Mouse (Mus musculus) embryo, embryonic 11.5 days (tissue): ENCODE results near the gene Btbd11.

ENCODE experiments used
- DNase-seq: peaks from one replicate; pipeline ENCODE4 v3.0.0-alpha.2; 2012; ENCODE audit warnings: low read depth, low spot score

Btbd11 gene

GRCm38 (mm10) chr10:85420851-85421628 is 34.4 kb downstream of the Btbd11 start:
- DNase-seq = no peak

DNA sequence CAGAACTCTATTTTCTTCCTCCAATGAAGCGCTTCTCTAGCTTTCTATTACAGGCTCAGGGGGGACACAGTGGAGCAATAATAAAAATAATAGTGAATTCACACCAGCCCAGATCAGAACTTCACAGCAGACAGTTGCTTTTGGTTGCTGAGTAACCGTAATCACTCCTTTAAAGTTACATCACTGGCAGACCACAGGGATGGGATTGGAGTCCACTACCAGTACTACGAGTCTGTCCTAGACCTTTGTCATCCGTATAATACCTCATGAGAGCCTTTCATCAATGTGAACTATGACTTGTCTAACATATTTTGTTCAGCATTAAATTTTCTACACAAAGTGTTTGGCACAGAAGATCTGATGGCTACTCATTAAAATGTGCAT is 35.0 kb downstream of the Btbd11 start:
- DNase-seq = no peak

DNA sequence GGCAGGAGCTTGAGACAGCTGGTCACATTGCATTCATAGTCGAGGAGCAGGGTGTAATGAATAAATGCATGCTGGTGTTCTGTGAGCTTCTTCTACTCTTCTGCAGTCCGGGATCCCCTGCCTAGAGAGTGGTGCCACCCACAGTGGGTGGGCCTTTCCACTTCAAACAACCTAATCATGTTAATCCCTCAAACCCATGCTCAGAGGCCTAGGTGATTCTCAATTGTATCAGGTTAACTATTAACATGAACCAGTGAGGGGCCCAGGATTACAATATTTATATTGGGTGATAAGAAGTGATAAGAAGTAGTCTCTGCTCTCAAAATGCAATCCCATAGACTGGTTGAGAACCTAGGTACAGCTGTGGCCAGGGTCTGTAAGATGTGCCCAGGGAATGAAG is 39.1 kb downstream of the Btbd11 start:
- DNase-seq = no peak

GRCm38 (mm10) chr10:85437217-85437616 is 50.6 kb downstream of the Btbd11 start:
- no peak for DNase-seq

GRCm38 (mm10) chr10:85443371-85443770 is 56.8 kb downstream of the Btbd11 start:
- DNase-seq = no peak

GRCm38 (mm10) chr10:85445891-85446290 is 59.3 kb downstream of the Btbd11 start:
- DNase-seq = no peak

- no peak for DNase-seq
Observed at GRCm38 (mm10) chr10:85446700-85447099, 60.1 kb downstream of the Btbd11 start.

GRCm38 (mm10) chr10:85447869-85448268 is 61.3 kb downstream of the Btbd11 start:
- no peak for DNase-seq

GRCm38 (mm10) chr10:85451629-85452368 is 65.2 kb downstream of the Btbd11 start:
- no peak for DNase-seq

- no peak for DNase-seq
Observed at GRCm38 (mm10) chr10:85453221-85453775, 66.7 kb downstream of the Btbd11 start.

- DNase-seq = no peak
Observed at GRCm38 (mm10) chr10:85455985-85456384, 69.4 kb downstream of the Btbd11 start.

DNA sequence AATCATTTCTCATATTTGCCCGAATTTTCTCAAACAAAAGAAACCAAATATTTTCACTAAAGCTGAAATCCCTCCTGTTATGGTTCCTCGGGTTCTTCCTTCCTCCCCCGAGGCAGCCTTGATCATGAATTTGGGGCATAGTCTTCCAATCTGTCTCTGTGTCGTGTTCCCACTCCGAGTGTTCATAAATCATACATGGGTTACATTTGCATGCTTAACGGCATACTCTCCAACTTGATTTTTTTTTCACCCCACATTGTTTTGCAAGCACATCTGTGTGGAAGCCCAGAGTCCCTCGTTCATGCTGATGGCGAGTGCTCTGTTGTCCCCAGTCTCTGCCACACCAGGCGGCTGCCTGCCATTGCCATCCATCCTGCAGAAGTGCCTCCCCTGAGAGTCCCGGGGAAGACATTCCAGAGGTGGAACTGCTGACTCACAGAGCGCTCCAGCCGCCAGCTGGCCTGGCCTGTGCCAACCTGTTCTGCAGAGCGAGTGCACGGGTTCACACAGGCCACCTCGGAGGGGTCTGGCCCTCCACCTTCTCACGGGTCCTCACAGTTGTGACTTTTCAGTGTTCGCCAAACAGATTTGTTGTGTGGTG is 72.2 kb downstream of the Btbd11 start:
- no peak for DNase-seq

- no peak for DNase-seq
Observed at GRCm38 (mm10) chr10:85460736-85461135, 74.1 kb downstream of the Btbd11 start.

GRCm38 (mm10) chr10:85464152-85464551 is 77.5 kb downstream of the Btbd11 start:
- no peak for DNase-seq

DNA sequence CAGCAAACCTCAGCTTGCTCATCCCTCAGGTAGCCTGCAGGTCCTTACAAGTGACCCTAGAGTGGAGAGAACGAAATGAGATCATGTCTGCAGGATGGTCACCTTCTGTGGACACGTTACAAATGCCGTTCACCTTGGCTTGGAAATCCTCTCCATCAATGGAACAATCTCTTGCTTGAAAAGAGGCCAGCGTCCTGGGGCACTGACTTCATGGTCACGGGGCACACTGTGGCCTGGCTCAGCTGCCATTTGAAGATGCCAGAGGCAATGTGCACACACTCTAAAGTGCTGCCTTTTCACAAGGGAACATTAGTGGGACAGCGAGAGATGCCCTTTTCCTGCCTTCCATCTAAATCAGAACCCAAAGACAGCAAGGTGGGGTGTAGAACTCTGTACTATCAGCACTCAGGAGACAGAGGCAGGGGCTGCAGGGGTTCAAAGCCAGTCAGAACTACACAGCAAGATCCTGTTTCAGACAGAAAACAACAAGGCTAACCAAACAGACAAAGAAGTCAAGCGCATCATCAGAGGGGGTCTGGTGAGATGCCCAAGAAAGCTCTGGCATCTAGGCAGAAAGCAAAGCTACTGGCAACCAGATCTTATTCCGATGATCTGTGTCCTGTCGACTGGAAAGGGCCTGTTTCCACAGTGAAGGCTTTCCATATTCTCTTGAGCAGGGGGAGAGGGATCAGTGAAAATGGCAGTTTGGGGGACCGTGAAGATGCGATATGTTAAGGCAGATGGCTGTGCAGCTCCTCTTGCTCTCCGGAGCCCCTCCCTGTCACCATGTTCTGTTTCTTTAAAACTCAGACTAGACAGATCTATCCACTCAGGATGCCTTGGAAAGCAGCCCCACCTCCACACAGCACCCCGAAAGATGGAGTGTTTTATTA is 79.1 kb downstream of the Btbd11 start:
- DNase-seq = no peak

DNA sequence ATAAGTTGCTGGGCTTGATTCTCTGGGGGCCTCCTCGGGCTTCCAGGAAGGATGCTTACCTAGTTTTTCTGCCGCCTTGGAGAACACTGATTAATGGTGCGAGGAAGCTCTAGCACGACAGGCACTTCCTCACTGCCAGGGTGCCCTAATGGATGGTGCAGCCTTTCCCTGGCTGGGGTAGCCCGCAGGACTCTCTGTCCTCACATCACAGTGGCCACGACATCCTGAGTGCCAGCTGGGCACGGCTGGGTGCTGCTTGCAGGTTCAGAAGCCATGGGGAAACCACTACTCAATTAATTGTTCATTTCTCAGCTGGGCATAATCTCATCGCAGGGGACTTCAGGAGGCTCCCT is 79.8 kb downstream of the Btbd11 start:
- DNase-seq = no peak

DNA sequence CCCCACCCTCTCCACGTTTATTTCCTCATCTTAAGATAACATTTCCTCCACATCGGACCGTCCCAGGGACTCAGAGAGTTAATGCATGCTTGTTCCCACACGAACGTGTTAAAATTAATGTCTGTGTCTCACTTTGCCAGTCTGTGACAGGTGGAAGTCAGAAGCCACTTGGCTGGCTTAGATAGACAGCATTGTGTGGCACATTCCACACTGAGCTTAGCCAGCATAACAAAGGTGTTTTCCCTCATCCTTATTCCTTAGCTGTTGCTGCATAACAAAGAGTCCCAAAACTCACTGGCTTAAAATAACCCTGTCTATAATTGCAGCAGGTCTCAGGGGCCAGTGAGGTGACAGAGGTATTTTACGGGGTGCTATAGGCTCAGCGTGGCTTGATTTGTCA is 80.8 kb downstream of the Btbd11 start:
- no peak for DNase-seq

DNA sequence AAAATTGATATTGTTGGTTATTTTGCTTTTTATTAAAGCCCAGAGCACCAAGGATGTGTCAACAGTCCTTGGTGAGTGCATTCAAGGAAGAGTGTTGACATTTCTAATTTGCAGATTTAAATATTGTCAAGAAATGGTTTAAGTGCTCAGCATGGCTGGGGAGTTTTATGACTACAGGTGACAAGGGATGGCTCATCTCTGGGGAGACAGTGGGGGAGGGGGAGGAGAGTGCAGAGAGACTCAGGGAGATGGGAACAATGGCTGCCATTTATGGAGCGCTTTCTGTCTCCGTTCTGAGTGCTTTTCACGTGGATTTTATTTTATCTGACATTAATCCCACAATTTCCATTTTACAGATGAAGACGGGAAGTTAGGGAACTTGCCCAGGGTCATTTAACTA is 81.9 kb downstream of the Btbd11 start:
- DNase-seq = no peak

DNA sequence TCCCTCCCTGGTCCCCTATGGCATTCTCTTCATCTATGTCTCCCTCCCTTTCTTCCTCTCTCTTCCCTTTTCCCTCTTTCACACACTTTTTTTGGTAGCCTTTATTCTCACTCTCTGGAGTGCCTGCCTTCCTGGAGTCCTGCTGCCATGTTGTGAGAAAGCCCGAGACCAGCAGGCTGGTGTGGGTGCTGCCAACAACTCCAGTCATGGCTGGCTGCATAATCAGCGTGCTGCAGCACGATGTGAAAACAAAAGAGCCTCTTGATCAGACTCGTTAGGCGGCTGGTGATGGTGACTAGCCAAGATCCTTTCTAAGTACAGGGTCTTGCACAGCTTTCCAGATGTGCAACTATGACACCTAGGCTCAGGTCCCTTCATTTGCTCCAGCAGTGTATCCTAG is 82.7 kb downstream of the Btbd11 start:
- no peak for DNase-seq

GRCm38 (mm10) chr10:85473265-85473664 is 86.7 kb downstream of the Btbd11 start:
- DNase-seq = no peak

GRCm38 (mm10) chr10:85473871-85474270 is 87.3 kb downstream of the Btbd11 start:
- DNase-seq = no peak
